Mouse (Mus musculus) heart, postnatal 4 days (tissue): ENCODE results near the gene Nab2. TPM values are rescaled to one million over a fixed set of nuclear protein-coding genes. Genes with fewer than 3 reads are reported as not detected.

Experiments used
- DNase-seq: peaks from one replicate; pipeline ENCODE4 v3.0.0; 2021
- total RNA-seq, 2 experiments: library from RNA; stranded (reverse); gene quantifications; 2 replicates each; pipeline ENCODE4 v1.2.3; 2021

Gene Nab2
- 10 to 100 TPM; 13.5 to 14.9 TPM for total RNA-seq

GRCm38 (mm10) chr10:127668093-127669050, at the start of gene Nab2:
Nab2 (minus strand) TSS chr10:127668568.
- DNase-seq: peak; percentile 88

GRCm38 (mm10) chr10:127712736-127713135, 44.4 kb upstream of the Nab2 start:
- DNase-seq: no peak

- DNase-seq: no peak
Observed at GRCm38 (mm10) chr10:127710331-127710730, 42.0 kb upstream of the Nab2 start.

- DNase-seq: no peak
Observed at GRCm38 (mm10) chr10:127708850-127709370, 40.5 kb upstream of the Nab2 start.

GRCm38 (mm10) chr10:127707721-127708120, 39.4 kb upstream of the Nab2 start:
- peak; percentile 69 for DNase-seq

- no peak for DNase-seq
Observed at GRCm38 (mm10) chr10:127705783-127706182, 37.4 kb upstream of the Nab2 start.

GRCm38 (mm10) chr10:127704766-127705220, 36.4 kb upstream of the Nab2 start, which contains the start of gene Myo1a:
Myo1a (plus strand) TSS chr10:127705170.
- DNase-seq: no peak

GRCm38 (mm10) chr10:127704293-127704692, 35.9 kb upstream of the Nab2 start:
- DNase-seq: no peak

GRCm38 (mm10) chr10:127703299-127703698, 34.9 kb upstream of the Nab2 start:
- no peak for DNase-seq

GRCm38 (mm10) chr10:127698966-127699365, 30.6 kb upstream of the Nab2 start:
- no peak for DNase-seq

- no peak for DNase-seq
Observed at GRCm38 (mm10) chr10:127695775-127696174, 27.4 kb upstream of the Nab2 start.

GRCm38 (mm10) chr10:127694636-127695035, 26.3 kb upstream of the Nab2 start:
- no peak for DNase-seq

GRCm38 (mm10) chr10:127691053-127691452, 22.7 kb upstream of the Nab2 start:
- no peak for DNase-seq

- DNase-seq: no peak
Observed at GRCm38 (mm10) chr10:127682886-127683285, 14.5 kb upstream of the Nab2 start.

GRCm38 (mm10) chr10:127679881-127680280, 11.5 kb upstream of the Nab2 start:
- no peak for DNase-seq

GRCm38 (mm10) chr10:127679208-127679607, 10.8 kb upstream of the Nab2 start:
- DNase-seq: no peak

- peak; percentile 80 for DNase-seq
Observed at GRCm38 (mm10) chr10:127677591-127678336, 9.4 kb upstream of the Nab2 start.

- DNase-seq: peak; percentile 93
Observed at GRCm38 (mm10) chr10:127676691-127677548, 8.6 kb upstream of the Nab2 start.

GRCm38 (mm10) chr10:127675859-127676398, 7.6 kb upstream of the Nab2 start:
- DNase-seq: no peak

- peak; percentile 94 for DNase-seq
Observed at GRCm38 (mm10) chr10:127674794-127675522, 6.6 kb upstream of the Nab2 start.
